Comparison of ENCODE assay signal across 22 mouse cellular contexts in the genomic region with DNA sequence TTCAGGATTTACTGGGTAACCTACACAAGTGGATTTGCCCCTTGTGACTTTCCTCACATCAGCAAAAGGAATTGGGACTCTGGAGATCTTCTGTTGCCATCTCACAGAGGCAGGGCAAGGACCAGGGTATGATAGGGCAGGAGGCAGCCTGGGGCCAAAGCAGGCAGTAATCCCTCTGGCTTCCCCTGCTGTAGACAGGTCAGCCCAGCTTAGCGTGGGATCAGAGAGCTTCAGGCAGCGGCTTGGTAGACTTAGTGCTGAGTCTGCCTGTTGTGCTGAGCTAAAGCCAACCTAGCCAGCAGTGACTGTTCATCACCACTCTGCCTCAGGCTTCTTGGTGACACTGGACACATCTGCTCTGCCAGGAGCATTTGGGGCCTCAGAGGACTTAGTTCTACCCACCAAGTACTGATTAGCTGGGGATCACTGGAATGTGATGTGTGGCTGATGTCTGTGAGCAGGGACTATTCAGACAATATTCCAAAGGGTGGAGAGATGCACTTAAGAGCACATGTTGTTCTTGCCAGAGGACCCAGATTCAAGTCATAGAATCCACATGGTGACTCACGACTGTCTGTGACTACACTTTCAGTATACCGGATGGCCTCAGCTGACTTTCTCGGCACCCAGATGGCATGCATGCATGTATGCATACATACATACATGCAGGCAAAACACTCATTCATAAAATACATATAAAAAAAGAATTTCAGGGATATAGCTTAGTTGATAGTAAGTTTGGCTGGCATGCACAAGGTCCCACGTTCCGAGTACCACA. TPM values are rescaled to one million over a fixed set of nuclear protein-coding genes. Genes with fewer than 3 reads are reported as not detected.
DNase-seq lines count a peak whose midpoint lies in the region; ATAC-seq lines count a peak whose summit lies in the region.
"Had no signal": no experiment of that assay in that cellular context is flagged by ENCODE, and none has a peak within 500 bp of the region (broad histone marks: within the 10 kb centered on the region; RNA-seq: fewer than 3 reads in every experiment).

No protein-coding gene starts in this region.

- H3K4me3 ChIP-seq in hindbrain, embryonic 13.5 days, result no peak overlapping the region
- no peak overlapping the region for H3K4me3 ChIP-seq in hindbrain, embryonic 14.5 days (replicated peaks; ENCODE audit: low read length)
- no peak overlapping the region for H3K4me3 ChIP-seq in neural tube, embryonic 12.5 days
- H3K4me3 ChIP-seq in neural tube, embryonic 15.5 days (replicated peaks), result no peak overlapping the region
- H3K4me3 ChIP-seq: embryonic facial prominence, embryonic 13.5 days; lung, embryonic 15.5 days; myocyte had no signal

- 92% methylated on average over 7 of the region's 7 CpGs for WGBS in hindbrain, embryonic 13.5 days
- 83% methylated on average over 7 of the region's 7 CpGs for WGBS in hindbrain, embryonic 14.5 days
- 92% methylated on average over 7 of the region's 7 CpGs for WGBS in neural tube, embryonic 12.5 days
- 85% methylated on average over 7 of the region's 7 CpGs for WGBS in neural tube, embryonic 15.5 days

- no peaks in the 10 kb centered on the region for H3K9me3 ChIP-seq in hindbrain, embryonic 13.5 days
- H3K9me3 ChIP-seq in hindbrain, embryonic 14.5 days (ENCODE audit: control insufficient read depth, low read length), result no peaks in the 10 kb centered on the region
- no peaks in the 10 kb centered on the region for H3K9me3 ChIP-seq in neural tube, embryonic 12.5 days
- no peaks in the 10 kb centered on the region for H3K9me3 ChIP-seq in neural tube, embryonic 15.5 days (replicated peaks)
- H3K9me3 ChIP-seq: embryonic facial prominence, embryonic 13.5 days; lung, embryonic 15.5 days had no signal

- no peaks in the 10 kb centered on the region for H3K27me3 ChIP-seq in hindbrain, embryonic 13.5 days
- H3K27me3 ChIP-seq in hindbrain, embryonic 14.5 days (ENCODE audit: control insufficient read depth, insufficient read depth, low read length), result no peaks in the 10 kb centered on the region
- no peaks in the 10 kb centered on the region for H3K27me3 ChIP-seq in neural tube, embryonic 12.5 days (replicated peaks)
- H3K27me3 ChIP-seq in neural tube, embryonic 15.5 days (replicated peaks), result no peaks in the 10 kb centered on the region
- H3K27me3 ChIP-seq: embryonic facial prominence, embryonic 13.5 days; lung, embryonic 15.5 days had no signal

- H3K9ac ChIP-seq in hindbrain, embryonic 13.5 days, result no peak overlapping the region
- H3K9ac ChIP-seq in hindbrain, embryonic 14.5 days, result no peak overlapping the region
- H3K9ac ChIP-seq in neural tube, embryonic 12.5 days, result peak overlapping the region; percentile 26; the same call in 1 of the 2 replicates
- H3K9ac ChIP-seq in neural tube, embryonic 15.5 days (replicated peaks), result no peak overlapping the region
- H3K9ac ChIP-seq: liver, embryonic 14.5 days; lung, embryonic 15.5 days had no signal

- peaks cover 58% of the 10 kb centered on the region for H3K4me1 ChIP-seq in hindbrain, embryonic 13.5 days (replicated peaks)
- H3K4me1 ChIP-seq in hindbrain, embryonic 14.5 days (replicated peaks; ENCODE audit: control insufficient read depth, insufficient read depth, low read length), result peaks cover 11% of the 10 kb centered on the region
- H3K4me1 ChIP-seq in neural tube, embryonic 12.5 days, result peaks cover 29% of the 10 kb centered on the region
- H3K4me1 ChIP-seq in neural tube, embryonic 15.5 days, result peaks cover 42% of the 10 kb centered on the region

- H3K36me3 ChIP-seq in hindbrain, embryonic 13.5 days, result peaks cover 53% of the 10 kb centered on the region
- peaks cover 46% of the 10 kb centered on the region for H3K36me3 ChIP-seq in hindbrain, embryonic 14.5 days (replicated peaks; ENCODE audit: control insufficient read depth, insufficient read depth)
- peaks cover 46% of the 10 kb centered on the region for H3K36me3 ChIP-seq in neural tube, embryonic 12.5 days
- H3K36me3 ChIP-seq in neural tube, embryonic 15.5 days, result peaks cover 49% of the 10 kb centered on the region

- no peak overlapping the region for H3K4me2 ChIP-seq in hindbrain, embryonic 13.5 days
- no peak overlapping the region for H3K4me2 ChIP-seq in hindbrain, embryonic 14.5 days (replicated peaks)
- H3K4me2 ChIP-seq in neural tube, embryonic 12.5 days (replicated peaks), result no peak overlapping the region
- H3K4me2 ChIP-seq in neural tube, embryonic 15.5 days, result no peak overlapping the region
- H3K4me2 ChIP-seq: embryonic facial prominence, embryonic 13.5 days; heart, embryonic 11.5 days; lung, embryonic 15.5 days; midbrain, embryonic 11.5 days had no signal

- DNase-seq in cerebellum, adult 9-10 months, result peak; percentile 54
- DNase-seq in cerebellum, adult 9-11 months, result no peak
- no peak for DNase-seq in hindbrain, embryonic 14.5 days (ENCODE audit: low spot score)
- DNase-seq in retina, postnatal 7 days (ENCODE audit: low read depth, low spot score), result peak; percentile 65
- no peak for DNase-seq in kidney, adult 11 months
- DNase-seq: adrenal gland, postnatal 14 days; heart, postnatal 14 days; kidney, adult 8-10 months; kidney, postnatal 14 days; thymus, postnatal 14 days had no signal

- no peak for ATAC-seq in hindbrain, embryonic 13.5 days (ENCODE audit: low FRiP score)
- ATAC-seq in hindbrain, embryonic 14.5 days (ENCODE audit: low FRiP score), result no peak
- no peak for ATAC-seq in neural tube, embryonic 12.5 days (ENCODE audit: low FRiP score, low read depth)
- ATAC-seq in neural tube, embryonic 15.5 days (ENCODE audit: low FRiP score), result no peak
- ATAC-seq: inflammation-experienced regulatory T-cells, adult 6 months had no signal

- H3K27ac ChIP-seq in hindbrain, embryonic 13.5 days, result peak overlapping the region; percentile 79
- no peak overlapping the region for H3K27ac ChIP-seq in hindbrain, embryonic 14.5 days
- H3K27ac ChIP-seq in neural tube, embryonic 12.5 days, result no peak overlapping the region
- no peak overlapping the region for H3K27ac ChIP-seq in neural tube, embryonic 15.5 days (replicated peaks)
- H3K27ac ChIP-seq: embryonic facial prominence, embryonic 13.5 days; liver, embryonic 14.5 days; lung, embryonic 15.5 days had no signal

RNA-seq across cellular contexts. Expression of a gene that starts 6.5 kb away (rescaled TPM):
- 212 and 237 TPM in 2 replicates for polyA plus RNA-seq in hindbrain, embryonic 13.5 days (2015; fragmentation: Nextera tagmentation; extraction: Ambion mirVana)
- 202 and 214 TPM in 2 replicates for polyA plus RNA-seq in hindbrain, embryonic 14.5 days (2014; fragmentation: Nextera tagmentation; extraction: Ambion mirVana)
- 186 and 216 TPM in 2 replicates for polyA plus RNA-seq in neural tube, embryonic 12.5 days (2016; fragmentation: Nextera tagmentation; extraction: Ambion mirVana)
- polyA plus RNA-seq in neural tube, embryonic 15.5 days (2015; fragmentation: Nextera tagmentation; extraction: Ambion mirVana), result 236 and 238 TPM in 2 replicates

RNA-seq across cellular contexts. Expression of a gene that starts 14.9 kb away (rescaled TPM):
- polyA plus RNA-seq in hindbrain, embryonic 13.5 days (2015; fragmentation: Nextera tagmentation; extraction: Ambion mirVana), result 37.3 and 42.2 TPM in 2 replicates
- 34.8 and 37.1 TPM in 2 replicates for polyA plus RNA-seq in hindbrain, embryonic 14.5 days (2014; fragmentation: Nextera tagmentation; extraction: Ambion mirVana)
- 29.6 and 32.9 TPM in 2 replicates for polyA plus RNA-seq in neural tube, embryonic 12.5 days (2016; fragmentation: Nextera tagmentation; extraction: Ambion mirVana)
- polyA plus RNA-seq in neural tube, embryonic 15.5 days (2015; fragmentation: Nextera tagmentation; extraction: Ambion mirVana), result 45.8 and 48.1 TPM in 2 replicates

RNA-seq across cellular contexts. Expression of a gene that starts 24.8 kb away (rescaled TPM):
- 0.96 and 1.1 TPM in 2 replicates for polyA plus RNA-seq in hindbrain, embryonic 13.5 days (2015; fragmentation: Nextera tagmentation; extraction: Ambion mirVana)
- polyA plus RNA-seq in hindbrain, embryonic 14.5 days (2014; fragmentation: Nextera tagmentation; extraction: Ambion mirVana), result 0.95 and 1.4 TPM in 2 replicates
- 1.2 and 1.8 TPM in 2 replicates for polyA plus RNA-seq in neural tube, embryonic 12.5 days (2016; fragmentation: Nextera tagmentation; extraction: Ambion mirVana)
- polyA plus RNA-seq in neural tube, embryonic 15.5 days (2015; fragmentation: Nextera tagmentation; extraction: Ambion mirVana), result 1.2 and 1.4 TPM in 2 replicates
- polyA plus RNA-seq: inflammation-experienced regulatory T-cells, adult 6 months; macrophage had no signal

RNA-seq across cellular contexts. Expression of a gene that starts 43.2 kb away (rescaled TPM):
- polyA plus RNA-seq in hindbrain, embryonic 13.5 days (2015; fragmentation: Nextera tagmentation; extraction: Ambion mirVana), result 0.09 TPM in 2 replicates
- 0.16 TPM in 2 replicates for polyA plus RNA-seq in hindbrain, embryonic 14.5 days (2014; fragmentation: Nextera tagmentation; extraction: Ambion mirVana)
- polyA plus RNA-seq in neural tube, embryonic 12.5 days (2016; fragmentation: Nextera tagmentation; extraction: Ambion mirVana), result 0.05 TPM in 1 of 2 replicates, not detected in the other
- polyA plus RNA-seq in neural tube, embryonic 15.5 days (2015; fragmentation: Nextera tagmentation; extraction: Ambion mirVana), result 0.15 and 0.17 TPM in 2 replicates
- polyA plus RNA-seq: heart, embryonic 11.5 days; lung, embryonic 15.5 days; macrophage; midbrain, embryonic 11.5 days; myocyte; small intestine, adult 2 months had no signal

RNA-seq across cellular contexts. Expression of a gene that starts 57.1 kb away (rescaled TPM):
- 8.2 and 8.4 TPM in 2 replicates for polyA plus RNA-seq in hindbrain, embryonic 13.5 days (2015; fragmentation: Nextera tagmentation; extraction: Ambion mirVana)
- 7.9 and 8.8 TPM in 2 replicates for polyA plus RNA-seq in hindbrain, embryonic 14.5 days (2014; fragmentation: Nextera tagmentation; extraction: Ambion mirVana)
- polyA plus RNA-seq in neural tube, embryonic 12.5 days (2016; fragmentation: Nextera tagmentation; extraction: Ambion mirVana), result 10.1 and 10.7 TPM in 2 replicates
- polyA plus RNA-seq in neural tube, embryonic 15.5 days (2015; fragmentation: Nextera tagmentation; extraction: Ambion mirVana), result 6.6 and 7.3 TPM in 2 replicates

Comparison
In these comparisons a context has a peak if more than half of its experiments do, and no peak if none do; other contexts are left out.
1. DNase-seq: peak in cerebellum, adult 9-10 months (single experiment) and retina, postnatal 7 days (single experiment); none in cerebellum, adult 9-11 months (single experiment), hindbrain, embryonic 14.5 days (single experiment) and kidney, adult 11 months (single experiment).